ENCODE assay signal across 8 mouse cellular contexts in the genomic region with DNA sequence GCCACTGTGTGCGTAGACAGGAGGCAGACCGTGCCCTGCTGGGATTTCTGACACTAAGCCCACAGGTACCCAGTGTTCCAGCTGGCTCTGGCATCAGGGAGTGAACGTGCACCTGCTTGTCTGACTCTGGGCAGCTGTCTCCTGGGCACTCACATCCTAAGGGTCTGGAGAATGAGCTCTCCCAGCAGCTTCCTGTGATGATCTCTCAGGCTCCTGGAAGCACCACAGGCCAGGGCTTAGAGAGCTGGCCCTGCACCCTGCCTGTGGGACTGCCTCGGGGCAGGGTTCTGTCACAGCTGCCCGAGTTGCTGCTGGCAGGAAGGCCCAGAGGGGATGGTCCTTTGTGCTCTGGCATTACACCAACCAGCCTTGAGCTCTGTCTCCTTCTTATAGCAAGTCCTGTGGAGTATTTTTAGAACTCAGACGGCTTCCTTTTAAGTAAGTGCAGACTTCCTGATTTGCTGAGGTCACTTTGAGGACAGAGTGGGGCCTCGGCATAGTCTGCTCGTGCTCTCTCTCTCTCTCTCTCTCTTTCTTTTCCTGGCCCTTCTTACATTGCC. TPM values are rescaled to one million over a fixed set of nuclear protein-coding genes. Genes with fewer than 3 reads are reported as not detected.
A peak's percentile ranks its signal among the peaks of the same experiment; 100 is the strongest.
DNase-seq lines count a peak whose midpoint lies in the region; ATAC-seq and TF ChIP-seq lines count a peak whose summit lies in the region.

No protein-coding gene starts in this region.

- H3K36me3 ChIP-seq in MEL (ENCODE audit: control insufficient read depth in 1 of 2, insufficient read depth in 2 of 2, low read length in 2 of 2), result peaks cover 0 to 8% of the 10 kb centered on the region in 2 experiments; a peak in 2 of 4 replicates
- no peaks in the 10 kb centered on the region; the same call in 1 of the 2 replicates for H3K36me3 ChIP-seq in limb, embryonic 14.5 days (ENCODE audit: control insufficient read depth, insufficient read depth, low read length)
- H3K36me3 ChIP-seq in midbrain, embryonic 14.5 days (ENCODE audit: control insufficient read depth, insufficient read depth, low read length), result no peaks in the 10 kb centered on the region

- TF ChIP-seq RAD21 in MEL (IDR thresholded peaks at IDR 0.05; ENCODE audit: low read depth, low read length), result no peak

- no peak overlapping the region for H3K4me3 ChIP-seq in MEL (ENCODE audit: control insufficient read depth in 1 of 2, insufficient read depth in 1 of 2, low read depth in 2 of 2, low read length in 2 of 2)
- H3K4me3 ChIP-seq in limb, embryonic 14.5 days (replicated peaks; ENCODE audit: low read length), result no peak overlapping the region
- H3K4me3 ChIP-seq in midbrain, embryonic 14.5 days (replicated peaks; ENCODE audit: low read depth, low read length), result no peak overlapping the region

- no peaks in the 10 kb centered on the region for H3K79me2 ChIP-seq in MEL (ENCODE audit: control insufficient read depth, insufficient read depth, low read length, poor library complexity)

- TF ChIP-seq CTCF in MEL (IDR thresholded peaks at IDR 0.05 in 2 of 3, conservative IDR thresholded peaks at IDR 0.05 in 1 of 3; ENCODE audit: control insufficient read depth in 1 of 3, insufficient read depth in 1 of 3, low read depth in 2 of 3, low read length in 3 of 3, poor library complexity in 1 of 3, severe bottlenecking in 1 of 3), result no peak

- 19% methylated on average over 8 of the region's 8 CpGs for WGBS in limb, embryonic 14.5 days
- WGBS in midbrain, embryonic 14.5 days, result 64% methylated on average over 8 of the region's 8 CpGs

- TF ChIP-seq POLR2A in MEL (IDR thresholded peaks at IDR 0.05; ENCODE audit: control insufficient read depth in 1 of 2, insufficient read depth in 1 of 2, low read depth in 1 of 2, low read length in 2 of 2, poor library complexity in 1 of 2), result no peak
- TF ChIP-seq POLR2A in limb, embryonic 14.5 days (IDR thresholded peaks at IDR 0.05; ENCODE audit: borderline replicate concordance, extremely low read depth, insufficient read depth, insufficient read length), result no peak

- peak; percentile 42 for DNase-seq in cerebellum, adult 8-10 months
- no peak for DNase-seq in cerebellum, adult 9-10 months
- peak; percentile 74 for DNase-seq in MEL (ENCODE audit: low read depth, low spot score)
- DNase-seq in fat pad, adult 2 months (ENCODE audit: extremely low read depth, low read depth, low spot score), result peak; percentile 50
- peak; percentile 54 for DNase-seq in limb, embryonic 14.5 days (ENCODE audit: low spot score)
- DNase-seq in midbrain, embryonic 14.5 days, result peak; percentile 39
- DNase-seq in right cerebral cortex, postnatal 36 days (ENCODE audit: low spot score in 2 of 2), result no peak

- H3K4me2 ChIP-seq in limb, embryonic 14.5 days (replicated peaks; ENCODE audit: low read depth, low read length, severe bottlenecking), result no peak overlapping the region
- H3K4me2 ChIP-seq in midbrain, embryonic 14.5 days (ENCODE audit: low read length), result no peak overlapping the region

- peak; percentile 90 to 96 for ATAC-seq in hematopoietic stem cell, adult 5-6 weeks (replicated peaks in 1 of 2; ENCODE audit: insufficient read depth in 1 of 2, low FRiP score in 2 of 2, low TSS enrichment in 1 of 2, low read depth in 1 of 2, poor library complexity in 2 of 2, severe bottlenecking in 2 of 2)
- ATAC-seq in limb, embryonic 14.5 days (ENCODE audit: low FRiP score, low read depth), result peak; percentile 71
- 0 out of 2 replicates have a peak, but pooled peaks have one; percentile 11 for ATAC-seq in midbrain, embryonic 14.5 days (ENCODE audit: low FRiP score, low TSS enrichment)

- TF ChIP-seq EP300 in MEL (IDR thresholded peaks at IDR 0.05; ENCODE audit: low read depth in 1 of 2, low read length in 2 of 2), result no peak

- H3K4me1 ChIP-seq in MEL (ENCODE audit: control insufficient read depth in 1 of 2, insufficient read depth in 2 of 2, low read length in 2 of 2), result peaks cover 4 to 7% of the 10 kb centered on the region in 2 experiments; a peak in 3 of 4 replicates
- peaks cover 10% of the 10 kb centered on the region for H3K4me1 ChIP-seq in limb, embryonic 14.5 days (ENCODE audit: control insufficient read depth, insufficient read depth, low read length)
- H3K4me1 ChIP-seq in midbrain, embryonic 14.5 days (ENCODE audit: control insufficient read depth, insufficient read depth, low read length), result no peaks in the 10 kb centered on the region

- H3K9me3 ChIP-seq in MEL (replicated peaks; ENCODE audit: insufficient read depth, low read length), result no peaks in the 10 kb centered on the region
- H3K9me3 ChIP-seq in limb, embryonic 14.5 days (ENCODE audit: control insufficient read depth, low read length), result no peaks in the 10 kb centered on the region
- H3K9me3 ChIP-seq in midbrain, embryonic 14.5 days (ENCODE audit: control insufficient read depth, low read length), result no peaks in the 10 kb centered on the region

- H3K9ac ChIP-seq in MEL (ENCODE audit: control insufficient read depth, low read depth, low read length, poor library complexity, severe bottlenecking), result no peak overlapping the region
- no peak overlapping the region for H3K9ac ChIP-seq in limb, embryonic 14.5 days (ENCODE audit: low read depth, low read length, severe bottlenecking)
- no peak overlapping the region for H3K9ac ChIP-seq in midbrain, embryonic 14.5 days (replicated peaks; ENCODE audit: low read length)

- peak overlapping the region; percentile 9; the same call in 1 of the 2 replicates for H3K27ac ChIP-seq in MEL (ENCODE audit: control insufficient read depth, low read depth, low read length)
- H3K27ac ChIP-seq in limb, embryonic 14.5 days (replicated peaks; ENCODE audit: low read depth, low read length), result no peak overlapping the region; the same call in 1 of the 2 replicates
- 0 out of 2 replicates have a peak overlapping the region, but pooled peaks have one; percentile 5 for H3K27ac ChIP-seq in midbrain, embryonic 14.5 days (replicated peaks; ENCODE audit: low read depth, low read length)

- no peaks in the 10 kb centered on the region for H3K27me3 ChIP-seq in MEL (ENCODE audit: control insufficient read depth in 1 of 2, insufficient read depth in 2 of 2, low read length in 2 of 2)
- H3K27me3 ChIP-seq in limb, embryonic 14.5 days (ENCODE audit: control insufficient read depth, insufficient read depth, low read length), result no peaks in the 10 kb centered on the region
- no peaks in the 10 kb centered on the region for H3K27me3 ChIP-seq in midbrain, embryonic 14.5 days (ENCODE audit: control insufficient read depth, insufficient read depth, low read length)

TF ChIP-seq in MEL, 35 proteins besides CTCF, POLR2A, EP300 and RAD21:
- TF ChIP-seq SIN3A (IDR thresholded peaks at IDR 0.05; ENCODE audit: low read length) (no peak), MAZ (IDR thresholded peaks at IDR 0.05; ENCODE audit: low read depth, low read length) (no peak), CHD2 (IDR thresholded peaks at IDR 0.05; ENCODE audit: low read length) (no peak), RCOR1 (IDR thresholded peaks at IDR 0.05; ENCODE audit: low read depth, low read length) (no peak), GABPA (IDR thresholded peaks at IDR 0.05; ENCODE audit: low read depth, low read length) (no peak), KAT2A (conservative IDR thresholded peaks at IDR 0.05; ENCODE audit: low read depth, low read length) (no peak), E2F4 (IDR thresholded peaks at IDR 0.05; ENCODE audit: borderline replicate concordance, low read depth, low read length) (no peak), JUND (IDR thresholded peaks at IDR 0.05; ENCODE audit: low read depth, low read length) (peak; percentile 64; the same call in 1 of the 2 replicates), GATA1 (IDR thresholded peaks at IDR 0.05; ENCODE audit: low read depth, low read length) (no peak), MYC (IDR thresholded peaks at IDR 0.05; ENCODE audit: low read depth, low read length) (no peak), MEF2A (IDR thresholded peaks at IDR 0.05; ENCODE audit: extremely low read depth, insufficient replicate concordance, low read depth, low read length, poor library complexity, severe bottlenecking) (peak; percentile 72; the same call in 1 of the 2 replicates)

RNA-seq across cellular contexts. Expression of gene Fbxw11, which starts 23.2 kb away (rescaled TPM):
- total RNA-seq in MEL (2012; rRNA removed), result 53.5 and 59.6 TPM in 2 replicates
- polyA plus RNA-seq in MEL (2012; ENCODE audit: insufficient read depth in 1 of 2, insufficient read length in 2 of 2, low read depth in 1 of 2, low replicate concordance in 2 of 2, missing spikeins in 1 of 2), result 10 to 100 TPM; 35.4 to 98.5 TPM
- total RNA-seq in hematopoietic stem cell, adult 5-6 weeks (2017), result 55.9 and 57.7 TPM in 2 replicates
- polyA plus RNA-seq in limb, embryonic 14.5 days (2012; rRNA removed), result 56.1 and 75.6 TPM in 2 replicates
- 63.2 and 68.6 TPM in 2 replicates for polyA plus RNA-seq in limb, embryonic 14.5 days (2014; fragmentation: Nextera tagmentation; extraction: Ambion mirVana)
- 93.5 and 120 TPM in 2 replicates for polyA plus RNA-seq in midbrain, embryonic 14.5 days (2014; fragmentation: Nextera tagmentation; extraction: Ambion mirVana)

Comparison
In these comparisons a context has a peak if more than half of its experiments do, and no peak if none do; other contexts are left out.
1. DNase-seq: peak in cerebellum, adult 8-10 months (single experiment), MEL (single experiment), fat pad, adult 2 months (single experiment), limb, embryonic 14.5 days (single experiment) and midbrain, embryonic 14.5 days (single experiment); none in cerebellum, adult 9-10 months (single experiment) and right cerebral cortex, postnatal 36 days (0 of 2).
2. ATAC-seq: peak in every context shown above with its lines; median percentile 93 in hematopoietic stem cell, adult 5-6 weeks; 71 in limb, embryonic 14.5 days; 11 in midbrain, embryonic 14.5 days.